Mouse (Mus musculus): Measurements from ENCODE around the gene Zfp184.

The Zfp184 gene

GRCm38 (mm10) chr13:21919836-21920431, 25.0 kb upstream of the Zfp184 start:
- in situ Hi-C loops (cut with MboI; ENCODE audit: low sequenced_read_pairs) = loop anchor here (10.0 kb wide), 1 partner anchor 105 kb away; no protein-coding TSS in a partner anchor

GRCm38 (mm10) chr13:21920681-21921233, 24.1 kb upstream of the Zfp184 start:
- in situ Hi-C loops (cut with MboI; ENCODE audit: low sequenced_read_pairs) = loop anchor here (10.0 kb wide), 1 partner anchor 104 kb away; no protein-coding TSS in a partner anchor

- in situ Hi-C loops (cut with MboI; ENCODE audit: low sequenced_read_pairs) = loop anchor here (10.0 kb wide), 1 partner anchor 101 kb away; no protein-coding TSS in a partner anchor
Observed at GRCm38 (mm10) chr13:21923417-21923816, 21.5 kb upstream of the Zfp184 start.

- in situ Hi-C loops (cut with MboI; ENCODE audit: low sequenced_read_pairs) = loop anchor here (10.0 to 25.0 kb wide), 2 partner anchors 100 to 1587 kb away; no protein-coding TSS in a partner anchor
Observed at GRCm38 (mm10) chr13:21924734-21925335, 20.1 kb upstream of the Zfp184 start.

- in situ Hi-C loops (cut with MboI; ENCODE audit: low sequenced_read_pairs) = loop anchor here (10.0 to 25.0 kb wide), 2 partner anchors 1504 to 1581 kb away; no protein-coding TSS in a partner anchor
Observed at GRCm38 (mm10) chr13:21930981-21931380, 13.9 kb upstream of the Zfp184 start.

- in situ Hi-C loops (cut with MboI; ENCODE audit: low sequenced_read_pairs) = loop anchor here (10.0 to 25.0 kb wide), 2 partner anchors 1503 to 1581 kb away; no protein-coding TSS in a partner anchor
Observed at GRCm38 (mm10) chr13:21931740-21932139, 13.2 kb upstream of the Zfp184 start.

- in situ Hi-C loops (cut with MboI; ENCODE audit: low sequenced_read_pairs) = loop anchor here (10.0 to 25.0 kb wide), 2 partner anchors 1501 to 1578 kb away; no protein-coding TSS in a partner anchor
Observed at GRCm38 (mm10) chr13:21933626-21934548, 11.0 kb upstream of the Zfp184 start.

GRCm38 (mm10) chr13:21934982-21935791, 9.7 kb upstream of the Zfp184 start:
- in situ Hi-C loops (cut with MboI; ENCODE audit: low sequenced_read_pairs) = loop anchor here (10.0 to 25.0 kb wide), 2 partner anchors 1500 to 1577 kb away; no protein-coding TSS in a partner anchor

GRCm38 (mm10) chr13:21935833-21936232, 9.1 kb upstream of the Zfp184 start:
- in situ Hi-C loops (cut with MboI; ENCODE audit: low sequenced_read_pairs) = loop anchor here (10.0 to 25.0 kb wide), 2 partner anchors 1499 to 1576 kb away; no protein-coding TSS in a partner anchor

- in situ Hi-C loops (cut with MboI; ENCODE audit: low sequenced_read_pairs) = loop anchor here (10.0 to 25.0 kb wide), 2 partner anchors 1498 to 1575 kb away; no protein-coding TSS in a partner anchor
Observed at GRCm38 (mm10) chr13:21936968-21937367, 7.9 kb upstream of the Zfp184 start.

- in situ Hi-C loops (cut with MboI; ENCODE audit: low sequenced_read_pairs) = loop anchor here (25.0 kb wide), 1 partner anchor 1572 kb away; no protein-coding TSS in a partner anchor
Observed at GRCm38 (mm10) chr13:21940213-21940612, 4.7 kb upstream of the Zfp184 start.

GRCm38 (mm10) chr13:21940811-21941321, 4.0 kb upstream of the Zfp184 start:
- in situ Hi-C loops (cut with MboI; ENCODE audit: low sequenced_read_pairs) = loop anchor here (25.0 kb wide), 1 partner anchor 1571 kb away; no protein-coding TSS in a partner anchor

- in situ Hi-C loops (cut with MboI; ENCODE audit: low sequenced_read_pairs) = loop anchor here (25.0 kb wide), 1 partner anchor 1569 kb away; no protein-coding TSS in a partner anchor
Observed at GRCm38 (mm10) chr13:21943644-21944043, 1.2 kb upstream of the Zfp184 start.

GRCm38 (mm10) chr13:21944592-21944925, 335 bp upstream of the Zfp184 start:
- in situ Hi-C loops (cut with MboI; ENCODE audit: low sequenced_read_pairs) = loop anchor here (25.0 kb wide), 1 partner anchor 1568 kb away; no protein-coding TSS in a partner anchor

- in situ Hi-C loops (cut with MboI; ENCODE audit: low sequenced_read_pairs) = no loop called here
Observed at GRCm38 (mm10) chr13:21969269-21969668, 24.4 kb downstream of the Zfp184 start.

GRCm38 (mm10) chr13:21969816-21970215, 24.9 kb downstream of the Zfp184 start:
- in situ Hi-C loops (cut with MboI; ENCODE audit: low sequenced_read_pairs) = no loop called here

GRCm38 (mm10) chr13:21971641-21972040, 26.7 kb downstream of the Zfp184 start:
- in situ Hi-C loops (cut with MboI; ENCODE audit: low sequenced_read_pairs) = no loop called here

- in situ Hi-C loops (cut with MboI; ENCODE audit: low sequenced_read_pairs) = no loop called here
Observed at GRCm38 (mm10) chr13:21974221-21974725, 29.4 kb downstream of the Zfp184 start.

Data from CH12F3 (cell line).